Mouse (Mus musculus): ENCODE data around the gene Ubb. TPM values are rescaled to one million over a fixed set of nuclear protein-coding genes. Genes with fewer than 3 reads are reported as not detected.
A peak's percentile ranks its signal among the peaks of the same experiment; 100 is the strongest.

Gene Ubb
- polyA plus RNA-seq, 1 experiment from 2014 or later = 2,952 TPM

GRCm38 (mm10) chr11:62557205-62557604, 6.2 kb downstream of the Ubb start:
- no peak for TF ChIP-seq CTCF (IDR thresholded peaks at IDR 0.05; ENCODE audit: low read depth)
- Histone ChIP-seq H3K9ac (no peak overlapping the region), H3K36me3 (ENCODE audit: insufficient read depth) (peaks cover 27% of the 10 kb centered on the region), H3K27me3 (ENCODE audit: insufficient read depth, low read length) (no peaks in the 10 kb centered on the region), H3K27ac (ENCODE audit: low read depth) (no peak overlapping the region), H3K9me3 (ENCODE audit: low read depth, low read length) (no peaks in the 10 kb centered on the region), H3K4me3 (ENCODE audit: low read depth, low read length) (no peak overlapping the region), H3K4me2 (no peak overlapping the region), H3K4me1 (ENCODE audit: insufficient read depth) (peaks cover 16% of the 10 kb centered on the region; the same call in 1 of the 2 replicates)
- no peak for DNase-seq
- ATAC-seq (ENCODE audit: insufficient read depth) = no peak
- 44% methylated on average over 5 of the region's 5 CpGs for WGBS

- H3K27me3 ChIP-seq (ENCODE audit: insufficient read depth, low read length) = no peaks in the 10 kb centered on the region
- peaks cover 24% of the 10 kb centered on the region for H3K36me3 ChIP-seq (ENCODE audit: insufficient read depth)
- peaks cover 16% of the 10 kb centered on the region; the same call in 1 of the 2 replicates for H3K4me1 ChIP-seq (ENCODE audit: insufficient read depth)
- DNase-seq (no peak), ATAC-seq (ENCODE audit: insufficient read depth) (no peak)
- no peak overlapping the region for H3K27ac ChIP-seq (ENCODE audit: low read depth)
- no peak overlapping the region for H3K4me2 ChIP-seq
- no peaks in the 10 kb centered on the region for H3K9me3 ChIP-seq (ENCODE audit: low read depth, low read length)
- no peak overlapping the region for H3K4me3 ChIP-seq (ENCODE audit: low read depth, low read length)
- H3K9ac ChIP-seq = no peak overlapping the region
- 47% methylated on average over 2 of the region's 2 CpGs for WGBS
- TF ChIP-seq CTCF (IDR thresholded peaks at IDR 0.05; ENCODE audit: low read depth) = no peak
Measured at GRCm38 (mm10) chr11:62558152-62558551, 7.2 kb downstream of the Ubb start.

- H3K36me3 ChIP-seq (ENCODE audit: insufficient read depth) = peaks cover 14% of the 10 kb centered on the region
- 42% methylated on average over 6 of the region's 6 CpGs for WGBS
- no peaks in the 10 kb centered on the region for H3K9me3 ChIP-seq (ENCODE audit: low read depth, low read length)
- no peak for TF ChIP-seq CTCF (IDR thresholded peaks at IDR 0.05; ENCODE audit: low read depth)
- H3K4me3 ChIP-seq (ENCODE audit: low read depth, low read length) = no peak overlapping the region
- H3K9ac ChIP-seq = no peak overlapping the region
- DNase-seq (no peak), ATAC-seq (ENCODE audit: insufficient read depth) (no peak)
- H3K4me2 ChIP-seq = no peak overlapping the region
- no peaks in the 10 kb centered on the region for H3K27me3 ChIP-seq (ENCODE audit: insufficient read depth, low read length)
- peaks cover 6% of the 10 kb centered on the region; the same call in 1 of the 2 replicates for H3K4me1 ChIP-seq (ENCODE audit: insufficient read depth)
- H3K27ac ChIP-seq (ENCODE audit: low read depth) = no peak overlapping the region
Measured at GRCm38 (mm10) chr11:62558961-62559646, 8.1 kb downstream of the Ubb start.

- no peaks in the 10 kb centered on the region for H3K9me3 ChIP-seq (ENCODE audit: low read depth, low read length)
- no peaks in the 10 kb centered on the region for H3K27me3 ChIP-seq (ENCODE audit: insufficient read depth, low read length)
- H3K36me3 ChIP-seq (ENCODE audit: insufficient read depth) = no peaks in the 10 kb centered on the region
- peak overlapping the region; percentile 29 for H3K4me3 ChIP-seq (ENCODE audit: low read depth, low read length)
- no peak for ATAC-seq (ENCODE audit: insufficient read depth)
- peak overlapping the region; percentile 62 for H3K4me2 ChIP-seq
- DNase-seq = peak; percentile 47
- H3K9ac ChIP-seq = 0 out of 2 replicates have a peak overlapping the region, but pooled peaks have one; percentile 39
- H3K4me1 ChIP-seq (ENCODE audit: insufficient read depth) = 0 out of 2 replicates have a peak, but pooled peaks cover 2% of the 10 kb centered on the region
- TF ChIP-seq CTCF (IDR thresholded peaks at IDR 0.05; ENCODE audit: low read depth) = no peak
- H3K27ac ChIP-seq (ENCODE audit: low read depth) = no peak overlapping the region
- 28% methylated on average over 43 of the region's 43 CpGs for WGBS
Measured at GRCm38 (mm10) chr11:62560463-62561016, 9.6 kb downstream of the Ubb start.

- TF ChIP-seq CTCF (IDR thresholded peaks at IDR 0.05; ENCODE audit: low read depth) = no peak
- H3K9me3 ChIP-seq (ENCODE audit: low read depth, low read length) = no peaks in the 10 kb centered on the region
- no peak overlapping the region for H3K27ac ChIP-seq (ENCODE audit: low read depth)
- ATAC-seq (ENCODE audit: insufficient read depth) = no peak
- H3K36me3 ChIP-seq (ENCODE audit: insufficient read depth) = no peaks in the 10 kb centered on the region
- no peak overlapping the region for H3K4me2 ChIP-seq
- H3K4me3 ChIP-seq (ENCODE audit: low read depth, low read length) = no peak overlapping the region
- H3K9ac ChIP-seq = no peak overlapping the region
- DNase-seq = no peak
- H3K4me1 ChIP-seq (ENCODE audit: insufficient read depth) = 0 out of 2 replicates have a peak, but pooled peaks cover 2% of the 10 kb centered on the region
- WGBS = 72% methylated on average over 2 of the region's 2 CpGs
- no peaks in the 10 kb centered on the region for H3K27me3 ChIP-seq (ENCODE audit: insufficient read depth, low read length)
Measured at GRCm38 (mm10) chr11:62563590-62563989, 12.6 kb downstream of the Ubb start.

GRCm38 (mm10) chr11:62565747-62566146, 14.8 kb downstream of the Ubb start:
- no peaks in the 10 kb centered on the region for H3K9me3 ChIP-seq (ENCODE audit: low read depth, low read length)
- no peak for DNase-seq
- no peak overlapping the region for H3K4me2 ChIP-seq
- no peaks in the 10 kb centered on the region for H3K36me3 ChIP-seq (ENCODE audit: insufficient read depth)
- ATAC-seq (ENCODE audit: insufficient read depth) = no peak
- TF ChIP-seq CTCF (IDR thresholded peaks at IDR 0.05; ENCODE audit: low read depth) = no peak
- H3K4me1 ChIP-seq (ENCODE audit: insufficient read depth) = no peaks in the 10 kb centered on the region
- no peak overlapping the region for H3K9ac ChIP-seq
- no peak overlapping the region for H3K27ac ChIP-seq (ENCODE audit: low read depth)
- H3K27me3 ChIP-seq (ENCODE audit: insufficient read depth, low read length) = no peaks in the 10 kb centered on the region
- WGBS = 59% methylated on average over 7 of the region's 7 CpGs
- H3K4me3 ChIP-seq (ENCODE audit: low read depth, low read length) = no peak overlapping the region

- Histone ChIP-seq H3K36me3 (ENCODE audit: insufficient read depth) (no peaks in the 10 kb centered on the region), H3K27ac (ENCODE audit: low read depth) (no peak overlapping the region), H3K27me3 (ENCODE audit: insufficient read depth, low read length) (no peaks in the 10 kb centered on the region), H3K4me3 (ENCODE audit: low read depth, low read length) (no peak overlapping the region), H3K9me3 (ENCODE audit: low read depth, low read length) (no peaks in the 10 kb centered on the region), H3K4me2 (no peak overlapping the region), H3K9ac (no peak overlapping the region), H3K4me1 (ENCODE audit: insufficient read depth) (no peaks in the 10 kb centered on the region)
- 48% methylated on average over 1 of the region's 1 CpGs for WGBS
- no peak for DNase-seq
- no peak for TF ChIP-seq CTCF (IDR thresholded peaks at IDR 0.05; ENCODE audit: low read depth)
- ATAC-seq (ENCODE audit: insufficient read depth) = no peak
Measured at GRCm38 (mm10) chr11:62566211-62566610, 15.2 kb downstream of the Ubb start.
